Mouse (Mus musculus): ENCODE results near the gene Spa17. TPM values are rescaled to one million over a fixed set of nuclear protein-coding genes. Genes with fewer than 3 reads are reported as not detected.

The Spa17 gene
- polyA plus RNA-seq, 1 experiment from 2014 or later = 9.6 TPM

DNA sequence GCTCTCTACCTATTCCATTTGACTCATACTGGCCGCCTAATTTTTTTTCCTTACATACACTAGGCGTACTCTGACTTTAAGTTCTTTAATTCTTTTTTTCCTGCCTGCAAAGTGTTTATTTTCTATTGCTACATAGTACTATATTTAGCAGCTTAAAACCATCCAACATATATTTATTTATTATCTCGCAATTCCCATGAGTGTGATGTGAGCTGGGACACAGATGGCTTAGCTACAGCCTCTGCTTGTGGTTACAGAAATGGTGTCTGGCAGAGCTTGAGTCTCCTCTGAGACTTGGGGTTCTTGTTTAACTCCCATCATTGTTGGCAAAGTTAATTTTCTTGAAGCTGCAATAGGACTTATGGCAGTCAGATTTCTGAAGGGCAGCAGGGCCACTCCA is 25.2 kb upstream of the Spa17 start:
- H3K27me3 ChIP-seq (replicated peaks; ENCODE audit: control insufficient read depth, insufficient read depth, low read length) = no peaks in the 10 kb centered on the region
- H3K27ac ChIP-seq (ENCODE audit: low read depth, low read length) = no peak overlapping the region
- H3K4me1 ChIP-seq (ENCODE audit: control insufficient read depth, insufficient read depth, low read depth, low read length) = no peaks in the 10 kb centered on the region
- no peak overlapping the region for H3K4me2 ChIP-seq (ENCODE audit: low read length)
- no peaks in the 10 kb centered on the region for H3K36me3 ChIP-seq (ENCODE audit: control insufficient read depth, insufficient read depth, low read length)
- ATAC-seq = no peak
- H3K9me3 ChIP-seq (ENCODE audit: control insufficient read depth, low read length) = no peaks in the 10 kb centered on the region
- no peak overlapping the region for H3K4me3 ChIP-seq (ENCODE audit: low read length)
- no peak overlapping the region for H3K9ac ChIP-seq (ENCODE audit: low read depth, low read length)
- WGBS = 87% methylated on average over 3 of the region's 3 CpGs

DNA sequence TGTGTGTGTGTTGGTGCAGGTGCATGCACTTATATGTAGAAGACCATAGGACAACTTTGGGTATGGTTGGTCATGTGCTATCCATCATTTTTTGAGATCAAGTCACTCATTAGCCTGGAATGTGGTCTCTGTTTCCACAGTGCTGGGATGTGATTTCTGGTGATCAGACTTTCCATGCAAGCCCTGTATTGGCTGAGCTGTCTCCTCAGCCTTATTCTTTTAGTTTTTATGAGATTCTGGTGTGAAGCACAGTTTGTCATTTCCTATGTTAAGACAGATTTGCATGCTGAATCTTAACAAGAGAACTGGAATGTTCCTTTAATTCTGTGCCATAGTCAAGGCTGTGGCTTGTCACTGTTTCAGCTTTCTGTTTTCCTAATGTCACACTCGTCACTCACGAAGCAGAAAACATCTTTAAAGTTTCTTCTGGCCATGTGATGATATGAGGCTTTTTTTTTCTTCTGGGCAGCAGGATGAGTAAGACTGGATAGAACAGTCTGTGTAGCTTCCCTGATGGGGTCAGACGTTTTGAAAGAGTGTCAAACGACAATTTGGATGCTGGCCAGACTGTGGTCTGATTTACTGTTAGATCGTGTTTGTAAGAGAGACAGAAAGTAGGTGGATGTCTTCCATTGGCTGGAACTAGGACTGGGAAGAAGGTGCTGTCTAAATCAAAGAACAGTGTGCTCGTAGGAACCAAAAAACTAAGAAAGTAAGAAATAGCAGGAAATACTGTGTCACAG is 23.4 kb upstream of the Spa17 start:
- 51% methylated on average over 6 of the region's 6 CpGs for WGBS
- no peak overlapping the region for H3K9ac ChIP-seq (ENCODE audit: low read depth, low read length)
- no peak overlapping the region for H3K4me2 ChIP-seq (ENCODE audit: low read length)
- ATAC-seq = no peak
- H3K4me3 ChIP-seq (ENCODE audit: low read length) = no peak overlapping the region
- no peak overlapping the region for H3K27ac ChIP-seq (ENCODE audit: low read depth, low read length)
- no peaks in the 10 kb centered on the region for H3K36me3 ChIP-seq (ENCODE audit: control insufficient read depth, insufficient read depth, low read length)
- H3K27me3 ChIP-seq (replicated peaks; ENCODE audit: control insufficient read depth, insufficient read depth, low read length) = no peaks in the 10 kb centered on the region
- H3K9me3 ChIP-seq (ENCODE audit: control insufficient read depth, low read length) = no peaks in the 10 kb centered on the region
- H3K4me1 ChIP-seq (ENCODE audit: control insufficient read depth, insufficient read depth, low read depth, low read length) = no peaks in the 10 kb centered on the region

DNA sequence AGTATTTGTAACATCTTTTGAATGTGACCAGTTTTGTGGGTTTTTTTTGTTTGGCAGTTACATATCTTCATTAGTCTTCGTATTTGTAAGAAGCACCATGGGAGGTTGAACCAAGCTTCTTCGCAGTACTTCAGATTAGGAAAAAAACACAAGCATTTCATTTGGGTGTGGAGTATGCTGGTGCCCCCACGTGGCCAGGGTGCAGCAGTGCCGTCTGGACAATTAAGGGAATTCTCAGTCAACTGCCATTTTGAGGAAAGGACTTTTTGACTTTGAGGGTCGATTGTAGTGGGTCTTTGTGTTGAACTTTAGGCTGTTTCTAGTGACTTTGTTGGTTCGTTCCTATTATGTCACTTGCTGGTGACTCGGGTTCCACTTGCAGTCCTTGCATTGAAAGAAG is 22.8 kb upstream of the Spa17 start:
- H3K9ac ChIP-seq (ENCODE audit: low read depth, low read length) = no peak overlapping the region
- H3K36me3 ChIP-seq (ENCODE audit: control insufficient read depth, insufficient read depth, low read length) = no peaks in the 10 kb centered on the region
- H3K4me1 ChIP-seq (ENCODE audit: control insufficient read depth, insufficient read depth, low read depth, low read length) = no peaks in the 10 kb centered on the region
- H3K4me2 ChIP-seq (ENCODE audit: low read length) = no peak overlapping the region
- no peaks in the 10 kb centered on the region for H3K9me3 ChIP-seq (ENCODE audit: control insufficient read depth, low read length)
- no peak for ATAC-seq
- no peak overlapping the region for H3K4me3 ChIP-seq (ENCODE audit: low read length)
- no peak overlapping the region for H3K27ac ChIP-seq (ENCODE audit: low read depth, low read length)
- no peaks in the 10 kb centered on the region for H3K27me3 ChIP-seq (replicated peaks; ENCODE audit: control insufficient read depth, insufficient read depth, low read length)
- 11% methylated on average over 7 of the region's 7 CpGs for WGBS

DNA sequence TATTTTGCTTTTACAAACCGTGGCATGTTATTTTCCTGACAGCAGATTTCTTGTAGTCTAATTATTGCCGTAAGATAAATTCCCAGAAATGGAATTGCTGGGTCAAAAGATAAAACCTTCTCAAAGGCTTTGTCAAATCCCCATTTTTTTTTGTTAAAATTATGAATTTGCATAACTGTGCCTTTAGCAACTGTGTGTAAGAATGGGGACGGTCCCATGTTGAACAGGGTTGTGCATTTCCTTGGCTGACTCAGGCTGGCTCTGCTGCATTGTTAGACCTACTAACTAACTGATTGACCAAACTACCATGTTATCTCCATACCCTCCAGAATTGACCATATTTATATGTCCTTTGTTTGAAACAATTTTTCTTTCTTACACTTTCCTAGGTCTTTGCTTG is 20.7 kb upstream of the Spa17 start:
- Histone ChIP-seq H3K9me3 (ENCODE audit: control insufficient read depth, low read length) (no peaks in the 10 kb centered on the region), H3K9ac (ENCODE audit: low read depth, low read length) (no peak overlapping the region), H3K4me2 (ENCODE audit: low read length) (no peak overlapping the region), H3K36me3 (ENCODE audit: control insufficient read depth, insufficient read depth, low read length) (no peaks in the 10 kb centered on the region), H3K4me3 (ENCODE audit: low read length) (no peak overlapping the region), H3K27me3 (replicated peaks; ENCODE audit: control insufficient read depth, insufficient read depth, low read length) (no peaks in the 10 kb centered on the region), H3K27ac (ENCODE audit: low read depth, low read length) (no peak overlapping the region), H3K4me1 (ENCODE audit: control insufficient read depth, insufficient read depth, low read depth, low read length) (no peaks in the 10 kb centered on the region)
- 92% methylated on average over 3 of the region's 3 CpGs for WGBS
- ATAC-seq = no peak

DNA sequence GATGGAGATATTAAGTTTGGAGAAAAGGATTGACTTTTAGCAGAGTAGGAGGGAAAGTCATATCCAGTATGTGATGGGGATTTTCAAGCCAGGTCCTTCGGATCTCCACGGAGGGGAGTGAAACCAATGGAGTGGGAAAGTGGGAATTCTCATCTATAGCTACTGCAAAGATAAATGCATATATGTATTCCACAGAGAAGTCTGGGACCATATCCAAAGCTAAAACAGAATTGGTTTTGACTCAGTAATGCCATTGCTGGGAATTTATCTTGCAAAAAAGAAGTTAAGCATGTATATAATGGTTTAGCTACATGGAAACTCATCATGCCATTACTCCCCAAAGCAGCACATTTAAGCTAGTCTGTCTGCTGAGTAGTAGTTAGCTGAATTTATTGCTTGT is 18.8 kb upstream of the Spa17 start:
- no peaks in the 10 kb centered on the region for H3K4me1 ChIP-seq (ENCODE audit: control insufficient read depth, insufficient read depth, low read depth, low read length)
- no peak overlapping the region for H3K27ac ChIP-seq (ENCODE audit: low read depth, low read length)
- H3K36me3 ChIP-seq (ENCODE audit: control insufficient read depth, insufficient read depth, low read length) = no peaks in the 10 kb centered on the region
- ATAC-seq = no peak
- H3K4me2 ChIP-seq (ENCODE audit: low read length) = no peak overlapping the region
- H3K9me3 ChIP-seq (ENCODE audit: control insufficient read depth, low read length) = no peaks in the 10 kb centered on the region
- no peaks in the 10 kb centered on the region for H3K27me3 ChIP-seq (replicated peaks; ENCODE audit: control insufficient read depth, insufficient read depth, low read length)
- H3K9ac ChIP-seq (ENCODE audit: low read depth, low read length) = no peak overlapping the region
- WGBS = 76% methylated on average over 2 of the region's 2 CpGs
- H3K4me3 ChIP-seq (ENCODE audit: low read length) = no peak overlapping the region

DNA sequence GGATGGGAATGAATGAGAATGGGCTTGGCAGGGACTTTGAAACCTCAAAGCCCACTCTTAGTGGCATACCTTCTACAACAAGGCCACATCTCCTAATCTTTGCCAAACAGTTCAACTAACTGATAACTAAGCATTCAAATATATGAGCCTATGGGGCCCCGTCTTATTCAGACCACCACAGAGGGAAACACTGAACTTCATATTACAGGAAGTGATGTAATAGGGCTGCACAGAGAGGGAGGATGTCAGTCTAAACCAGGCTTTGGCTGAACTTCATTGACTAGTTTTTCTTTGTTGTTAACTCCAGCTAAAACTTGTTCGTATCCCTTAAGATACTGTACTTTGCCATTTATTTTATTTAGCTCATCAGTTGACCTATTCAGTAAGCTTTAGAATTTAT is 16.4 kb upstream of the Spa17 start:
- no peak overlapping the region for H3K27ac ChIP-seq (ENCODE audit: low read depth, low read length)
- 94% methylated on average over 2 of the region's 2 CpGs for WGBS
- H3K27me3 ChIP-seq (replicated peaks; ENCODE audit: control insufficient read depth, insufficient read depth, low read length) = no peaks in the 10 kb centered on the region
- no peak overlapping the region for H3K4me3 ChIP-seq (ENCODE audit: low read length)
- H3K9ac ChIP-seq (ENCODE audit: low read depth, low read length) = no peak overlapping the region
- ATAC-seq = no peak
- H3K36me3 ChIP-seq (ENCODE audit: control insufficient read depth, insufficient read depth, low read length) = no peaks in the 10 kb centered on the region
- H3K4me2 ChIP-seq (ENCODE audit: low read length) = no peak overlapping the region
- H3K4me1 ChIP-seq (ENCODE audit: control insufficient read depth, insufficient read depth, low read depth, low read length) = peaks cover 13% of the 10 kb centered on the region
- no peaks in the 10 kb centered on the region for H3K9me3 ChIP-seq (ENCODE audit: control insufficient read depth, low read length)

DNA sequence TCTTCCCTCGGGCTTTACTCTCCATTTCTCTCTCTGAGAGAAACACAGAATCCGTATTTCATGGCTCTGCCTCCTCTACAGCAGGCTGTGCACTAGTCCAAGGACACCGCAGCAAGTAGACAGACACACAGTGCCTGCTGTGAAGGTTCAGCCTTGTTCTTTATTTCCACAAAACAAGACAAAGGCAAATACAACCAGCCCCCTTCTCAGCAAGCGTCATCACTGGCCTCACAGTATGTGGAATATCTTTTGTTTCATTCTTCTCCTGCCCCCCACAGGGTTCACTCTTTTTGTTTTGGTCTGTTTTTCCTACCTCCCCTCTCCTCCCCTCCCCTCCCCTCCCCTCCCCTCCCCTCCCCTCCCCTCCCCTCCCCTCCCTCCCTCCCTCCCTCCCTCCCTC is 15.1 kb upstream of the Spa17 start:
- H3K27me3 ChIP-seq (replicated peaks; ENCODE audit: control insufficient read depth, insufficient read depth, low read length) = no peaks in the 10 kb centered on the region
- WGBS = 30% methylated on average over 4 of the region's 4 CpGs
- peaks cover 14% of the 10 kb centered on the region for H3K4me1 ChIP-seq (ENCODE audit: control insufficient read depth, insufficient read depth, low read depth, low read length)
- no peak overlapping the region for H3K9ac ChIP-seq (ENCODE audit: low read depth, low read length)
- H3K4me3 ChIP-seq (ENCODE audit: low read length) = no peak overlapping the region
- H3K9me3 ChIP-seq (ENCODE audit: control insufficient read depth, low read length) = no peaks in the 10 kb centered on the region
- no peak overlapping the region for H3K4me2 ChIP-seq (ENCODE audit: low read length)
- no peak for ATAC-seq
- H3K27ac ChIP-seq (ENCODE audit: low read depth, low read length) = no peak overlapping the region
- H3K36me3 ChIP-seq (ENCODE audit: control insufficient read depth, insufficient read depth, low read length) = no peaks in the 10 kb centered on the region

DNA sequence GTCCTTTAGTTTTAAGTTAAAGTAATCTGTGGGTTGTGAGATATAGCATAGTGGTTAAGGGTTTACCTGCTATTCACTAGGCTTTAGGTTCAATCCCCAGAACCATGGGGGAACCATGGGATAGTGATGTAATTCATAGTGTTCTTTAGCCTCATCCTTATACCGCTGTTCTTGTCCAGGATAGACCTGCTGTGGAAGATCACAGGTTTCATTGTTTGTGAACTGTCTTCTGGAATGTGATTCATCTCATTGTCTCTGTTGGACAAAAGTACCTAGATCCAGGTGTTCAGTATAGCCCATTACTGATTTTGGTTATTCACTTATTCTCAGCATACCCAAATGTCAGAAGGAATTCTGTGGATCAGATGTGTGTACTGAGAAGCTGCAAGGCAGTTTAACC is 13.7 kb upstream of the Spa17 start:
- Histone ChIP-seq H3K9ac (ENCODE audit: low read depth, low read length) (no peak overlapping the region), H3K9me3 (ENCODE audit: control insufficient read depth, low read length) (no peaks in the 10 kb centered on the region), H3K27me3 (replicated peaks; ENCODE audit: control insufficient read depth, insufficient read depth, low read length) (no peaks in the 10 kb centered on the region), H3K4me2 (ENCODE audit: low read length) (no peak overlapping the region), H3K4me1 (ENCODE audit: control insufficient read depth, insufficient read depth, low read depth, low read length) (peaks cover 14% of the 10 kb centered on the region), H3K27ac (ENCODE audit: low read depth, low read length) (no peak overlapping the region), H3K36me3 (ENCODE audit: control insufficient read depth, insufficient read depth, low read length) (no peaks in the 10 kb centered on the region), H3K4me3 (ENCODE audit: low read length) (no peak overlapping the region)
- no peak for ATAC-seq
- 96% methylated on average over 1 of the region's 1 CpGs for WGBS

DNA sequence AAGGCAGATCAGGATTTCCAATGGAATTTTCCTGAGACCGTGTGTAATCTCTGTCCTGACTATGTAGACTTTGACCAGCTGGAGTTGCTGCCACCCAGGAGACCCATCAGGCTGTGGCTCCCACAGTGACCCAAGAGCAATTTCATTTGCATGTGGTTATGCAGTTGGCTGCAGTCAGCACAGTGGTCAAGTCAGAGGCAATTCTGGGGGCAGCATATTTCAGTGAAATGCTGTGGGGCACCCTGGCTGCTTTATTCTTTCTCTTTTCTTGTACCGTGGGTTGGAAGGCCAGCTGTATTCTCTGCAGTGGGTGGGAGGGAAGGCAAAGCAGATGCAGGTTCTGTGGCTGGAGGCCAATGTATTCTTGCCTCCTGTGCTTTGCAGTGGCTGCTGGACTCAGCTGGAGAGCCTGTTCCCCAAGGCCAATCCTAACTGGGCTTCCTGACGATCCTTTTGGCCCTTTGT is 12.6 kb upstream of the Spa17 start:
- 0% methylated on average over 3 of the region's 3 CpGs for WGBS
- no peak overlapping the region for H3K4me3 ChIP-seq (ENCODE audit: low read length)
- H3K4me2 ChIP-seq (ENCODE audit: low read length) = peak overlapping the region; percentile 44
- H3K9ac ChIP-seq (ENCODE audit: low read depth, low read length) = no peak overlapping the region; the same call in 1 of the 2 replicates
- ATAC-seq = peak; percentile 66
- no peaks in the 10 kb centered on the region for H3K27me3 ChIP-seq (replicated peaks; ENCODE audit: control insufficient read depth, insufficient read depth, low read length)
- no peaks in the 10 kb centered on the region for H3K9me3 ChIP-seq (ENCODE audit: control insufficient read depth, low read length)
- no peaks in the 10 kb centered on the region for H3K36me3 ChIP-seq (ENCODE audit: control insufficient read depth, insufficient read depth, low read length)
- H3K4me1 ChIP-seq (ENCODE audit: control insufficient read depth, insufficient read depth, low read depth, low read length) = peaks cover 14% of the 10 kb centered on the region
- peak overlapping the region; percentile 87 for H3K27ac ChIP-seq (ENCODE audit: low read depth, low read length)

Data from hindbrain, embryonic 16.5 days (tissue).